Mouse (Mus musculus) spleen, adult 2 months (tissue): ENCODE measurements at regions not wholly inside any gene's neighbourhood (a gene's known extent, or its start where the extent isn't known, plus 50 kb on each side); places are given as distances from the start of the nearest gene placed in this dataset.

Experiments
- DNase-seq, 2 experiments: peaks; one replicate each; pipeline versions ENCODE4 v3.0.0 to v3.0.0-alpha.2; 2012 to 2021; ENCODE audit warnings: low spot score in 2 of 2, low read depth in 1 of 2
- H3K27ac ChIP-seq: fragments of 200-500 bp; 2 replicates; pipeline ENCODE4 v1.5.1; 2012; ENCODE audit warnings: low read length, inconsistent platforms; ENCODE audit not compliant: insufficient read depth
- H3K27me3 ChIP-seq: fragments of 200-500 bp; 2 replicates; pipeline ENCODE4 v1.6.1; 2012; ENCODE audit warnings: mild to moderate bottlenecking, moderate library complexity, low read length, inconsistent platforms; ENCODE audit not compliant: control insufficient read depth, insufficient read depth
- H3K36me3 ChIP-seq: fragments of 200-500 bp; 2 replicates; pipeline ENCODE4 v1.6.1; 2012; ENCODE audit warnings: mild to moderate bottlenecking, low read length, inconsistent platforms; ENCODE audit not compliant: control insufficient read depth, insufficient read depth
- H3K4me1 ChIP-seq: fragments of 200-500 bp; 2 replicates; pipeline ENCODE4 v1.6.1; 2011; ENCODE audit warnings: inconsistent platforms; ENCODE audit not compliant: control insufficient read depth, insufficient read depth, insufficient read length
- H3K4me3 ChIP-seq: fragments of 200-500 bp; 2 replicates; pipeline ENCODE4 v1.5.1; 2011; ENCODE audit warnings: mild to moderate bottlenecking, inconsistent platforms; ENCODE audit not compliant: insufficient read depth, insufficient read length; ENCODE audit errors: extremely low read depth
- CTCF ChIP-seq: fragments of 200-500 bp; IDR thresholded peaks from 2 replicates; pipeline ENCODE4 v1.5.1; 2011; ENCODE audit warnings: mild to moderate bottlenecking, inconsistent platforms; ENCODE audit not compliant: insufficient read depth, insufficient read length, insufficient replicate concordance; ENCODE audit errors: extremely low read depth
- POLR2A ChIP-seq: fragments of 200-500 bp; IDR thresholded peaks from 2 replicates; pipeline ENCODE4 v1.6.1; 2011; ENCODE audit warnings: low read depth, low read length, inconsistent platforms
- WGBS: fragments of 180-500 bp; shearing (Covaris S2); methylation state at CpG from one replicate; pipeline ENCODE4 v1.1.7; 2018; 5-methylcytosine and 5-hydroxymethylcytosine counted together

- 10% methylated on average over 7 of the region's 7 CpGs for WGBS
- no peaks in the 10 kb centered on the region for H3K4me1 ChIP-seq
- H3K27me3 ChIP-seq, result no peaks in the 10 kb centered on the region
- no peak overlapping the region for H3K27ac ChIP-seq
- no peak for DNase-seq
- TF ChIP-seq CTCF (no peak), POLR2A (no peak)
- H3K4me3 ChIP-seq, result no peak overlapping the region
- no peaks in the 10 kb centered on the region for H3K36me3 ChIP-seq
Measured at GRCm38 (mm10) chr4:105962542-105962941, 172.9 kb downstream of the Gm12728 start.

GRCm38 (mm10) chr4:105968324-105968723, 178.7 kb downstream of the Gm12728 start:
- TF ChIP-seq POLR2A, result no peak
- no peak for TF ChIP-seq CTCF
- Histone ChIP-seq H3K4me3 (no peak overlapping the region), H3K27ac (no peak overlapping the region), H3K4me1 (no peaks in the 10 kb centered on the region), H3K36me3 (no peaks in the 10 kb centered on the region), H3K27me3 (no peaks in the 10 kb centered on the region)
- DNase-seq, result no peak
- 76% methylated on average over 4 of the region's 4 CpGs for WGBS

GRCm38 (mm10) chr4:105969628-105970027, 180.0 kb downstream of the Gm12728 start:
- no peaks in the 10 kb centered on the region for H3K4me1 ChIP-seq
- no peak for DNase-seq
- 76% methylated on average over 2 of the region's 2 CpGs for WGBS
- TF ChIP-seq POLR2A, result no peak
- no peak for TF ChIP-seq CTCF
- H3K36me3 ChIP-seq, result no peaks in the 10 kb centered on the region
- no peak overlapping the region for H3K27ac ChIP-seq
- H3K4me3 ChIP-seq, result no peak overlapping the region
- no peaks in the 10 kb centered on the region for H3K27me3 ChIP-seq

- Histone ChIP-seq H3K4me3 (no peak overlapping the region), H3K27ac (no peak overlapping the region), H3K36me3 (no peaks in the 10 kb centered on the region), H3K4me1 (no peaks in the 10 kb centered on the region), H3K27me3 (no peaks in the 10 kb centered on the region)
- no peak for TF ChIP-seq POLR2A
- TF ChIP-seq CTCF, result no peak
- no peak for DNase-seq
- 76% methylated on average over 3 of the region's 3 CpGs for WGBS
Measured at GRCm38 (mm10) chr4:105970056-105970455, 180.4 kb downstream of the Gm12728 start.

GRCm38 (mm10) chr4:105972736-105973135, 183.1 kb downstream of the Gm12728 start:
- Histone ChIP-seq H3K27ac (no peak overlapping the region), H3K27me3 (no peaks in the 10 kb centered on the region), H3K4me1 (no peaks in the 10 kb centered on the region), H3K4me3 (no peak overlapping the region), H3K36me3 (no peaks in the 10 kb centered on the region)
- no peak for TF ChIP-seq POLR2A
- TF ChIP-seq CTCF, result no peak
- WGBS, result 88% methylated on average over 3 of the region's 3 CpGs
- no peak for DNase-seq

GRCm38 (mm10) chr4:105973769-105974397, 184.2 kb downstream of the Gm12728 start:
- TF ChIP-seq CTCF, result no peak
- TF ChIP-seq POLR2A, result no peak
- Histone ChIP-seq H3K4me1 (no peaks in the 10 kb centered on the region), H3K27me3 (no peaks in the 10 kb centered on the region), H3K4me3 (no peak overlapping the region), H3K36me3 (no peaks in the 10 kb centered on the region), H3K27ac (no peak overlapping the region)
- WGBS, result 21% methylated on average over 6 of the region's 6 CpGs
- DNase-seq, result no peak

- Histone ChIP-seq H3K36me3 (no peaks in the 10 kb centered on the region), H3K4me3 (no peak overlapping the region), H3K4me1 (no peaks in the 10 kb centered on the region), H3K27me3 (no peaks in the 10 kb centered on the region), H3K27ac (no peak overlapping the region)
- TF ChIP-seq CTCF (no peak), POLR2A (no peak)
- no peak for DNase-seq
- 72% methylated on average over 4 of the region's 4 CpGs for WGBS
Measured at GRCm38 (mm10) chr4:105974948-105975347, 185.3 kb downstream of the Gm12728 start.
